Mouse (Mus musculus) bone marrow, adult 2 months (tissue): ENCODE results near the gene Sept5. TPM values are rescaled to one million over a fixed set of nuclear protein-coding genes. Genes with fewer than 3 reads are reported as not detected.

Experiments used
- H3K27ac ChIP-seq: fragments of 200-500 bp; 2 replicates; pipeline ENCODE4 v1.5.1; 2012; ENCODE audit warnings: low read depth, mild to moderate bottlenecking, control low read depth, inconsistent platforms, low read length; ENCODE audit not compliant: control insufficient read depth, poor library complexity, insufficient read depth
- H3K4me1 ChIP-seq: fragments of 200-500 bp; 2 replicates; pipeline ENCODE4 v1.6.1; 2011; ENCODE audit warnings: low read length; ENCODE audit not compliant: control insufficient read depth, insufficient read depth
- H3K4me3 ChIP-seq: fragments of 200-500 bp; replicated peaks from 2 replicates; pipeline ENCODE3; 2011; ENCODE audit warnings: mild to moderate bottlenecking, low read depth, low read length, control low read depth; ENCODE audit not compliant: control insufficient read depth
- CTCF ChIP-seq: fragments of 200-500 bp; IDR thresholded peaks from 2 replicates; pipeline ENCODE4 v1.5.1; 2011; ENCODE audit warnings: low read length, control low read depth; ENCODE audit not compliant: control insufficient read depth, insufficient read depth
- POLR2A ChIP-seq: fragments of 200-500 bp; IDR thresholded peaks from 2 replicates; pipeline ENCODE4 v1.6.1; 2011; ENCODE audit warnings: low read depth, mild to moderate bottlenecking, control low read depth, low read length, borderline replicate concordance; ENCODE audit not compliant: control insufficient read depth
- WGBS: fragments of 180-500 bp; shearing (Covaris S2); methylation state at CpG from one replicate; pipeline ENCODE4 v1.1.7; 2018; 5-methylcytosine and 5-hydroxymethylcytosine counted together
- polyA plus RNA-seq: library from polyadenylated mRNA; stranded (reverse); fragments of >200 nt; gene quantifications from 2 replicates; pipeline ENCODE4 v1.2.4, GENCODE M21; 2011; ENCODE audit warnings: low replicate concordance; ENCODE audit not compliant: missing spikeins, insufficient read depth, insufficient read length

Sept5 gene
- polyA plus RNA-seq, 1 experiment, result 41.9 TPM

- TF ChIP-seq CTCF (no peak), POLR2A (no peak)
- no peaks in the 10 kb centered on the region for H3K4me1 ChIP-seq
- H3K27ac ChIP-seq, result no peak overlapping the region; the same call in 1 of the 2 replicates
- H3K4me3 ChIP-seq, result no peak overlapping the region
- WGBS, result 7% methylated on average over 83 of the region's 83 CpGs
These were observed 43.5 kb downstream of the Sept5 start for GRCm38 (mm10) chr16:18586076-18586905.

DNA sequence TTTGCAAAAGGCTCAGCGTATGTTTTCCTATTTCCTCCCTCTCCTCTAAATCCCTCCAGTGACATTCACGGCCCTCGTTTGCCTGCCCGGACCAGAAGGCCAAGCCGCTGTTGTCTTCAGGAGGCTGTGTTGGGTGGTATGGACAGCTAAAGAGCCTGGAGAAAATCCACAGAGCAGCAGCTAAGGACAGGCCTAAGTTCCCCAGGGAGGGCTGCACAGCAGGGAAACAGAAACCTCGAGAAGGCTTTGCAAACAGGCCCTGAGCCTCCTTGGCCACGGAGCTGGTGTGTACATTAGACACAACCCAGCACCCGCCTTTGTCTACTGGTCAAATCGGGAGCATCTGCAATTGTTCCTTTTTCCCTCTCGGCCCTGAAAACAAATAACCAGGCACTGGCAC is 44.1 kb downstream of the Sept5 start:
- no peaks in the 10 kb centered on the region for H3K4me1 ChIP-seq
- no peak overlapping the region for H3K27ac ChIP-seq
- no peak overlapping the region for H3K4me3 ChIP-seq
- 40% methylated on average over 10 of the region's 10 CpGs for whole genome bisulfite sequencing
- TF ChIP-seq CTCF, result no peak
- no peak for TF ChIP-seq POLR2A

DNA sequence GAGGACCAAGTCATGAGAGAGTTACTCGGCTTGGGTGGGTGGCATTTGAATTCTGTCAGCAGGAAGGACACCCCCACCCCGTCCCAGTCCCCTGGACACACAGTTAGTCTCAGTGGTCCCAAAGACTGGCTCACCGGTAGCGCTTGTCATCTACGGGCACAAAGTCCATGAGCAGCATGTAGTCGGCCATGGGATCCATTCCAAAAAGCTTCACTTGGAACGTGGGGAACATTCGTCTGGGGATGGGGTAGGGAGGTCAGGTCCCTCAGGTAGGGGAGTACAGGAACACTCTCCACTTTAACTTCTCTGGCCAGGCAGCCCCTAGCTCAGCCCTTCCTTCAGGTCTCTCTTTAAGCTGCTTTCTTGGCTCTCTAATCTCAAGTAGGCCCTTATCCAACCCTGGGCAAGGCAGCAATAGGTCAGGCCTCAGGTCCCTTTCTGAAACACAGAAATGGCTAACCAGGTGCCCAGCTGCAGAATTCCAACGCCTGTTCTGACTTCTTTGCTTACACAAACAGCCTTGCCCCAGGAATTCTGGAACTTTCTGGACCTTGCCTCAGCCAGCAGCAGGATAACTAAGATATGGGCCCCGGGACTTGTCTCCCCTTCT is 44.7 kb downstream of the Sept5 start:
- no peak for TF ChIP-seq POLR2A
- TF ChIP-seq CTCF, result no peak
- no peaks in the 10 kb centered on the region for H3K4me1 ChIP-seq
- 70% methylated on average over 10 of the region's 10 CpGs for WGBS
- H3K4me3 ChIP-seq, result no peak overlapping the region
- no peak overlapping the region for H3K27ac ChIP-seq

DNA sequence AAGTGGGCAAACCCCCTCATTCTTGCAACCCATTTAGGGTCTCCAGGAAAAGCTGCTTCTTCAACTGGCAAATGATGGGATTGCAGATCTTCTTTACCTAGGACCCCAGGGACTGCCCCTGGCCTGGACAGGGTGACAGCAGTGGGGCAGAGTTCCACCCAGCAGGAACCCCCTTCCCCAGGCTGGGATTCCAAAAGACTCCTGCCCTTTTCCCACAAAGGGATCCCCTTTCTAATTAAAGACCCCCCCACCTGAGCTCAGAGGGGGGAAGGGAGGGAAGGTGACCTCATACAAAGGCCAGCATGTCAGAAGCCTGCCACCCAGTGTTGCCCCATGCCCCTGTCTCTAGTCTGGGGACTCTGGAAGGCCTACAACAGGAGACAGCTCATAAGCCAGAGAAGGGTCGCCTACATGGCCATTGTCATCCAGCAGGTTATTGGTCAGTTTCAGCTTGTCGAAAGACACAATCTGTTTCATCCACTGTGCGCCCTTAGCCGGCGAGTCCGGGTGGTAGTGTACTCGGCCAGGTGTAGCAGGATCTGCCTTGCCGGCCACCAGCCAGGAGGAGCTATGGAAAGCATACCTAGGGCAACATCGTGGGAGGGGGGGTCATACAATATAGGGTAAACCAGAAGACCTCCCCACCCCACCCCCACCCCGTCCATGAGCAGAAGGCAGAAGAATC is 45.9 kb downstream of the Sept5 start:
- Histone ChIP-seq H3K27ac (no peak overlapping the region), H3K4me3 (no peak overlapping the region), H3K4me1 (no peaks in the 10 kb centered on the region)
- no peak for TF ChIP-seq CTCF
- no peak for TF ChIP-seq POLR2A
- 66% methylated on average over 10 of the region's 10 CpGs for WGBS

- TF ChIP-seq CTCF (no peak), POLR2A (no peak)
- WGBS, result 61% methylated on average over 10 of the region's 10 CpGs
- Histone ChIP-seq H3K4me3 (no peak overlapping the region), H3K27ac (no peak overlapping the region), H3K4me1 (no peaks in the 10 kb centered on the region)
These were observed 46.6 kb downstream of the Sept5 start for GRCm38 (mm10) chr16:18583169-18583568.

GRCm38 (mm10) chr16:18582426-18583148 is 47.2 kb downstream of the Sept5 start:
- Histone ChIP-seq H3K27ac (no peak overlapping the region), H3K4me1 (no peaks in the 10 kb centered on the region), H3K4me3 (no peak overlapping the region)
- WGBS, result 4% methylated on average over 67 of the region's 67 CpGs
- TF ChIP-seq POLR2A (no peak), CTCF (no peak)

GRCm38 (mm10) chr16:18581623-18582205 is 48.0 kb downstream of the Sept5 start:
- no peak overlapping the region for H3K4me3 ChIP-seq

GRCm38 (mm10) chr16:18581050-18581622 is 48.6 kb downstream of the Sept5 start:
- H3K27ac ChIP-seq, result no peak overlapping the region
- TF ChIP-seq CTCF, result no peak
- no peak for TF ChIP-seq POLR2A
- no peak overlapping the region for H3K4me3 ChIP-seq
- no peaks in the 10 kb centered on the region for H3K4me1 ChIP-seq
- WGBS, result 9% methylated on average over 21 of the region's 21 CpGs

More at GRCm38 (mm10) chr16:18581623-18582205, 48.0 kb downstream of the Sept5 start:
- 2% methylated on average over 66 of the region's 66 CpGs for WGBS
- H3K27ac ChIP-seq, result no peak overlapping the region
- TF ChIP-seq POLR2A, result no peak
- no peak for TF ChIP-seq CTCF
- no peaks in the 10 kb centered on the region for H3K4me1 ChIP-seq
